Mouse (Mus musculus): ENCODE results near the gene Vmn1r47.
"Not testable (repeated sequence)": the region's sequence is repeated elsewhere in the genome, so short reads cannot be mapped to it uniquely, and the experiment has no call there.

Vmn1r47 gene

GRCm38 (mm10) chr6:90015847-90016246 is at the start of gene Vmn1r47:
Gene Vmn1r47 (plus strand): TSS chr6:90016147.
- not testable (repeated sequence) for DNase-seq

GRCm38 (mm10) chr6:89966341-89966740 is 49.6 kb upstream of the Vmn1r47 start:
- DNase-seq = no peak

GRCm38 (mm10) chr6:89969013-89969412 is 46.9 kb upstream of the Vmn1r47 start, which contains the start of gene Vmn1r46:
Gene Vmn1r46 (plus strand): TSS chr6:89969313.
- DNase-seq = no peak

- no peak for DNase-seq
Measured at GRCm38 (mm10) chr6:89985989-89986388, 30.0 kb upstream of the Vmn1r47 start.

- DNase-seq = not testable (repeated sequence)
Measured at GRCm38 (mm10) chr6:90036741-90037140, 20.8 kb downstream of the Vmn1r47 start, which contains the start of gene Vmn1r48. Gene Vmn1r48 (minus strand): TSS chr6:90036841.
